Mouse (Mus musculus) midbrain, embryonic 16.5 days (tissue): ENCODE results near the gene 1810010H24Rik. TPM values are rescaled to one million over a fixed set of nuclear protein-coding genes. Genes with fewer than 3 reads are reported as not detected.

Source experiments
- ATAC-seq: fragments of 200-750 bp; cut with Nextera tagmentation; 2 replicates; pipeline ENCODE4 v1.8.0; 2017; ENCODE audit warnings: moderate TSS enrichment
- H3K27ac ChIP-seq: fragments of 300-500 bp; sonication (generic); 2 replicates; pipeline ENCODE4 v1.5.1; 2014; ENCODE audit warnings: mild to moderate bottlenecking, low read length, mixed read lengths
- H3K27me3 ChIP-seq: fragments of 300-500 bp; sonication (generic); 2 replicates; pipeline ENCODE4 v1.6.1; 2014; ENCODE audit warnings: low read depth, low read length, mixed read lengths; ENCODE audit not compliant: control insufficient read depth, insufficient read depth
- H3K36me3 ChIP-seq: fragments of 300-500 bp; sonication (generic); 2 replicates; pipeline ENCODE4 v1.6.1; 2014; ENCODE audit warnings: mild to moderate bottlenecking, low read length, moderate library complexity, mixed read lengths; ENCODE audit not compliant: control insufficient read depth, insufficient read depth
- H3K4me1 ChIP-seq: fragments of 300-500 bp; sonication (generic); 2 replicates; pipeline ENCODE4 v1.6.1; 2014; ENCODE audit warnings: mild to moderate bottlenecking, low read length, mixed read lengths; ENCODE audit not compliant: control insufficient read depth, insufficient read depth
- H3K4me2 ChIP-seq: fragments of 300-500 bp; sonication (generic); 2 replicates; pipeline ENCODE4 v1.6.1; 2014; ENCODE audit warnings: mild to moderate bottlenecking, low read length, mixed read lengths
- H3K4me3 ChIP-seq: fragments of 300-500 bp; sonication (generic); 2 replicates; pipeline ENCODE4 v1.5.1; 2014; ENCODE audit warnings: low read depth, mild to moderate bottlenecking, low read length, moderate library complexity, mixed read lengths
- H3K9ac ChIP-seq: fragments of 300-500 bp; sonication (generic); 2 replicates; pipeline ENCODE4 v1.6.1; 2014; ENCODE audit warnings: low read depth, low read length, mixed read lengths
- H3K9me3 ChIP-seq: fragments of 300-500 bp; sonication (generic); replicated peaks from 2 replicates; pipeline ENCODE4 v1.6.1; 2014; ENCODE audit warnings: mild to moderate bottlenecking, low read length, mixed read lengths; ENCODE audit not compliant: control insufficient read depth, poor library complexity, severe bottlenecking
- WGBS: fragments of 180-500 bp; shearing (Covaris S2); extraction: QIAGEN DNeasy Blood & Tissue Kit; methylation state at CpG from one replicate; pipeline ENCODE4 v1.1.7; 2014; 5-methylcytosine and 5-hydroxymethylcytosine counted together
- polyA plus RNA-seq: library from polyadenylated mRNA; unstranded; fragments of >200 nt; fragmentation: Nextera tagmentation; extraction: Ambion mirVana; gene quantifications from 2 replicates; pipeline ENCODE4 v1.2.1, GENCODE M21; 2015

Gene 1810010H24Rik
- polyA plus RNA-seq, 1 experiment from 2014 or later = 6.8 TPM

DNA sequence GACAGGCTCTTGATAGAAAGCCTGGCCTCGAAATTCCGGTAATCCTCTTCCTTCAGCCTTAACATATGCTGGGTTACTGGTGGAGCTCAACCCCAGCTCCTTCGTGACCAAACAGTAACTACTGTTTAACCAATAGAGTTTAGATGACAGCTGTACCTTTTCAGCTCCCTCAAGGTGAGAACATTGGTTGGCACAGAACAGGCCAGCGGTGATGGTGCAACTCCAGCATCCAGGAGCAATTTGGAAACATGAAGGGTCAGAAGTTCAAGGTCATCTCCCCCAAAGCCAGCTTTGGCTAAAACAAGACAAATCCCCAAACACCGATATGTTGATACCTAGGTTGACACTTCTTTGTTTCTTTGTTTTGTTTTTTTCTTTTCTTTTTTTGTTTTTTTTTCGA lies 3.3 kb downstream of the 1810010H24Rik start:
- peaks cover 22% of the 10 kb centered on the region for H3K4me1 ChIP-seq
- H3K27me3 ChIP-seq = no peaks in the 10 kb centered on the region
- 66% methylated on average over 6 of the region's 6 CpGs for WGBS
- no peaks in the 10 kb centered on the region for H3K9me3 ChIP-seq
- H3K4me2 ChIP-seq = peak overlapping the region; percentile 85
- H3K27ac ChIP-seq = peak overlapping the region; percentile 86
- H3K9ac ChIP-seq = peak overlapping the region; percentile 73
- no peaks in the 10 kb centered on the region for H3K36me3 ChIP-seq
- ATAC-seq = no peak
- peak overlapping the region; percentile 57 for H3K4me3 ChIP-seq

DNA sequence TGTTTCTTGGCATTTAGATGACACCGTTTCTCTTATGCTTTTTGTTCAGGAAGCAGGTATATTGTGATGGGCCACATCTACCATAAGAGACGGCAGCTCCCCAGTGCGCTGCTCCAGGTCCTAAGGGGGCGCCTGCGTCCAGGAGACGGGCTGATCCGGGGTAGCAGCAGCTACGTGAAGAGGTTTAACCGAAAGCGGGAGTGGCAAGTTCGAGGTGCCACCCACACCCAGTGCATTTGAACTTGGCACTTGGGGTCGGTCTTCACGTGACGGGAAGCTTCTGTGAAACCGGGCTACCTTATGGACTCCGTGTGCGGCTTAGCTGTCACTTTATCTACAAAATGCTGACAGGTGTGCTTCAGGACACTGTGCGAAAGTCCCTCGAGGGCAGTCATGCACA lies 4.1 kb downstream of the 1810010H24Rik start:
- Histone ChIP-seq H3K9ac (no peak overlapping the region), H3K27ac (no peak overlapping the region), H3K4me1 (peaks cover 21% of the 10 kb centered on the region), H3K36me3 (no peaks in the 10 kb centered on the region), H3K4me2 (no peak overlapping the region), H3K27me3 (no peaks in the 10 kb centered on the region), H3K9me3 (no peaks in the 10 kb centered on the region), H3K4me3 (no peak overlapping the region)
- WGBS = 57% methylated on average over 19 of the region's 19 CpGs
- no peak for ATAC-seq

DNA sequence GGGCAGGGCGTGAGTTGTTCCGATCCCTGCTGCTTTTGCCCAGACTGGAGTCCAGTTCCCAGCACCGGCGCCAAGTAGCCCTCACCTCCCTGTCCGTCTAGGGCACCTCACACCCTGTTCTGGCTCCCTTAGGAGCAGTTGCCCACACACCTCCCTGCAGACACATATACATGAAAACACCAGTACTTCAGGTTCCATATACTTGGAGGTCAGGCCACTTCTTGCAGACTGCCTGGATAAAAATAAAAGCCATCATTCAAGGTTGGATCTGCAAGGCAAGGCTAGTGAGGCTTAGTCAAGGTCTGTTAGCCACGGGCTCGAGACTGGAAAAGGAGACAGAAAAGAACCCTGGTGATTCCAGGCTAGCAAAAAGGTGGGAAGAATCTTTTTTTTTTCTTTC lies 6.2 kb downstream of the 1810010H24Rik start:
- no peak overlapping the region for H3K27ac ChIP-seq
- 14% methylated on average over 7 of the region's 7 CpGs for WGBS
- H3K36me3 ChIP-seq = no peaks in the 10 kb centered on the region
- ATAC-seq = no peak
- no peak overlapping the region for H3K4me3 ChIP-seq
- H3K27me3 ChIP-seq = no peaks in the 10 kb centered on the region
- no peak overlapping the region for H3K9ac ChIP-seq
- no peak overlapping the region for H3K4me2 ChIP-seq
- H3K4me1 ChIP-seq = peaks cover 5% of the 10 kb centered on the region; the same call in 1 of the 2 replicates
- H3K9me3 ChIP-seq = no peaks in the 10 kb centered on the region

DNA sequence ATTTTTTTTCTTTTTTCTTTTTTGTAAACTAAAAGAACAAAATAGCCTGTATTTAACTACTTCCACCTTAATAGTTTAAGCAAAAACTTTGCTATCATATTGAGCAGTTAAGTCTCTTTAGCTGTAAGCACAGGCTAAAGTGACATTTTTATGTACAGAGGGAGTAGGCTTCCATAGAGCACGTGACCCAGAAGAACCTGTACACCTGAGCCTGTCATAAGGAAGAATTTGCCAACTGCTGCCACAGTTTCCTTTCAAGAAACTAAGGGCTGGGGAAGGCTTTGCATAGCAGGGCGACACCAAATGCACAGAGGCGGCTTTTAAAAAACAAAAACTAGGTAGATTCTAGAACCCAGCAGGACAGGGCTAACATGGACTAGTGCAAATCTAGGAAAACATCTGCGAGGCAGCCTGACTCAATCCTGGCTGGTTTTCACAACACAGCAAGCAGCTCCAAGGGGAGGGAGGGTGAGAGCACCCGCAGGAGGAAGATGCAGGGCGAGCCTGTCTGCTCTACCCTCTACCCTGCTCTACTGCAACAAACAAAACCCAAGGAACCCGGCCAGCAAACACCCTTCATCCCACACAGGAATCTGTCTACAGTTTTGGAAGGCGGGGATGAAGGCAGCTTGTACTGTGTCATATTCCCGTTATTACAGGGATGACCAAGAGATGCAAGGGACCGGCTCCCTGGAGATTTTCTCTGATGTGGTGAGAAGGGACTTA lies 8.8 kb downstream of the 1810010H24Rik start:
- no peak overlapping the region for H3K4me2 ChIP-seq
- no peak overlapping the region for H3K27ac ChIP-seq
- H3K4me3 ChIP-seq = no peak overlapping the region
- H3K36me3 ChIP-seq = peaks cover 7% of the 10 kb centered on the region
- H3K9ac ChIP-seq = no peak overlapping the region
- peaks cover 2% of the 10 kb centered on the region; the same call in 1 of the 2 replicates for H3K4me1 ChIP-seq
- no peaks in the 10 kb centered on the region for H3K9me3 ChIP-seq
- WGBS = 84% methylated on average over 10 of the region's 10 CpGs
- H3K27me3 ChIP-seq = no peaks in the 10 kb centered on the region
- ATAC-seq = no peak

DNA sequence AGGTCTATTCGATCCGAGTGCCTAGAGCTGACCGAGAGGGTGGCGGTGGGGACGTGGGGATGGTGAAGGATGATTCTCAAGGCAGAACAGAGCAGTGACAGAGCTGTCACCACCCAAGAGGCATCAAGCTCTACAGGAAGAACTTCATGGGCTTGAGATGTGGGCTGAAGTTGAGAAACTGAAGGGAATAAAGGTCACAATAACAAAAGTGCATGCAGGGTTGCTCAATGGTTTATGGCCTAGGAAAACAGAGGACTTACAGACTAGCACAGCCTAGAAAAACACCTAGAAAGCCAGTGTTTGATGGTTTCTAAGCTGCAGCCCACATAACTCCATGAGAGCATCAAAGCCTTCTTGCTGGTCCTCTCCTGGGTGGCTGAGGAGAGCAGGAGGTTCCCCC lies 13.9 kb downstream of the 1810010H24Rik start:
- no peaks in the 10 kb centered on the region for H3K27me3 ChIP-seq
- H3K36me3 ChIP-seq = peaks cover 35% of the 10 kb centered on the region
- no peaks in the 10 kb centered on the region for H3K4me1 ChIP-seq
- no peak overlapping the region for H3K9ac ChIP-seq
- H3K27ac ChIP-seq = no peak overlapping the region
- no peak for ATAC-seq
- H3K4me3 ChIP-seq = no peak overlapping the region
- H3K9me3 ChIP-seq = no peaks in the 10 kb centered on the region
- 92% methylated on average over 5 of the region's 5 CpGs for WGBS
- no peak overlapping the region for H3K4me2 ChIP-seq

DNA sequence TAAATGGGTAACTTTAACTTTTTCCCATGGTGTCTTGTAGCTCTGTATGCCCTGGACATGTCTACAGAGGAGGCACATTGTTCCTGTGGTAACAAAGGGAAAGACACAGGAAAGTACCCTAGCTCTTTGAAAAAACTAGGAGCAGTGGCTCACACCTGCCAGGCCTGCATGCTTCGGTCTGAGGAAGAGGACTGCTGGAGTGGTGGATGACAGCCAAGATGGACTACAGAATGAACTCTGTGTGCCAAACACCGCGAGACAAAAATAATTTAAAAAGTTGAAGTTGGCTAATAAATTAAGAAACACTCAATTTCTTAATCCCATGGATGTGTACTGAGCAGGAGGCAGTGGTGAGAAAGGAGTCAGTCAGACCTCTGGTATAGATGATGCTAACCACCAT lies 15.9 kb downstream of the 1810010H24Rik start:
- no peaks in the 10 kb centered on the region for H3K4me1 ChIP-seq
- H3K36me3 ChIP-seq = peaks cover 35% of the 10 kb centered on the region
- H3K4me3 ChIP-seq = no peak overlapping the region
- 89% methylated on average over 3 of the region's 3 CpGs for WGBS
- H3K27me3 ChIP-seq = no peaks in the 10 kb centered on the region
- no peak overlapping the region for H3K27ac ChIP-seq
- ATAC-seq = no peak
- no peaks in the 10 kb centered on the region for H3K9me3 ChIP-seq
- no peak overlapping the region for H3K9ac ChIP-seq
- no peak overlapping the region for H3K4me2 ChIP-seq

DNA sequence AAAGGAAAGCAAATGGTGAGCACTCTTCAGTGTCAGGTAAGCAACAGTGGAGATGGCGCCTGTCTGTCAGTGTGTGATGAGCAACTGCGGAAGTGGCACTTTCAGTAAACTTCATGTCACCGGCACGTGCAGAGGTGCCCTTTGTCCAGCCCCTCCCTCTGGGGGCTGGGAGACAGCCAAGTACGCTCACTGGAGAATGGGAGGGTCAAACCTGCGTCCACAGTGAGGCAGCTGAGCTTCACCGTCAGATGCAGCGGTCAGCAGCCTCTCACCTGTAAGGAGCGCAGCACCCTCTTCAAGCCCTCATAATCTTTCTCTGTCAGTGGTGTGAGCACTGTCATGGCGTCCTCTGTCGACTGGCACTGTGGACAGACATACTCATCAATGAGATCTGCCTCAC lies 17.9 kb downstream of the 1810010H24Rik start:
- Histone ChIP-seq H3K27me3 (no peaks in the 10 kb centered on the region), H3K9me3 (no peaks in the 10 kb centered on the region), H3K4me3 (no peak overlapping the region), H3K36me3 (peaks cover 37% of the 10 kb centered on the region), H3K4me1 (no peaks in the 10 kb centered on the region), H3K4me2 (no peak overlapping the region), H3K9ac (no peak overlapping the region), H3K27ac (no peak overlapping the region)
- ATAC-seq = no peak
- WGBS = 94% methylated on average over 11 of the region's 11 CpGs

DNA sequence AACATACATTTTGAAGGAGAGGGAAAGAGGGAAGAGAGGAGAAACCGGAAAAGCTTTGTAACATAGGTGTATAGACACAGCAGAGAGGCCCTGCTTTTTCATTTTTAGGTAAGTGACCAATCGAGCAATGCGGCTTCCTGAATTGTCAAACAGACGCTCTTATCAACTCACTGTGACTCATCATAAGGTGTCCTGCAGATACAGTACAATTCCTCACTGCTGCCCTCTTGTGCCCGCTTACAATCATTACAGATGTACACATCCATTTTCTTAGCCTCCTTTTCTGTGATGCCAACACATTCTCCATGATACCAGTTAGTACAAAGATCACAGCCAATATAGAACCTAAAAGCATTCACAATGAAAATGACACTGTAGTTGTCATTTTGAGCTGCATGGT lies 18.8 kb downstream of the 1810010H24Rik start:
- H3K9me3 ChIP-seq = no peaks in the 10 kb centered on the region
- H3K36me3 ChIP-seq = peaks cover 33% of the 10 kb centered on the region
- H3K4me2 ChIP-seq = no peak overlapping the region
- H3K9ac ChIP-seq = no peak overlapping the region
- H3K27ac ChIP-seq = no peak overlapping the region
- no peak overlapping the region for H3K4me3 ChIP-seq
- H3K27me3 ChIP-seq = no peaks in the 10 kb centered on the region
- WGBS = 56% methylated on average over 5 of the region's 5 CpGs
- no peaks in the 10 kb centered on the region for H3K4me1 ChIP-seq
- ATAC-seq = no peak

DNA sequence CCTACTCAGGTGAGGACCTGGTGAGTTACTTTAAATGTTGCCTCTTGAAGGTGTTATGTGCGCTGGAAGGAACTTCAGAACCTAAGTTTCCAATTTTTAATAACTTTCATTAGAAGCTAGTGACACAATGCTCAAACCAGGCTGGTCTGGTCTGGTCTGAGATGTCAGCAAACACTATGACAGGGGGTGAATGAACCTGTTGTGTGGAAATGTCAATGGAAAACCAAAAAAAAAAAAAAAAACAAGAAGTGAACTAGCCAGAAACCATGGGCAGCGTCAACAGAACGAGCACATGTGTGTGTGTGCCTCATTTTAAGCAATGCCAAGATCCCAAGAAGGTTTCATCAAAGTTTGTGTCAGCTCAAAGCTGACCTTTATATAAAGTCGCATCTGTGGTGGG lies 20.1 kb downstream of the 1810010H24Rik start:
- no peak overlapping the region for H3K4me3 ChIP-seq
- H3K27ac ChIP-seq = no peak overlapping the region
- H3K36me3 ChIP-seq = peaks cover 28% of the 10 kb centered on the region
- no peaks in the 10 kb centered on the region for H3K27me3 ChIP-seq
- no peak overlapping the region for H3K9ac ChIP-seq
- H3K4me2 ChIP-seq = no peak overlapping the region
- 88% methylated on average over 4 of the region's 4 CpGs for WGBS
- H3K4me1 ChIP-seq = no peaks in the 10 kb centered on the region
- H3K9me3 ChIP-seq = no peaks in the 10 kb centered on the region
- no peak for ATAC-seq
